Mouse (Mus musculus) frontal cortex, adult (tissue): ENCODE results near the gene Spns3.

Experiments used
- ATAC-seq: cut with Nextera tagmentation; 2 replicates; pipeline ENCODE4 v1.9.2; 2017; ENCODE audit warnings: mild to moderate bottlenecking, moderate library complexity, mixed read lengths; ENCODE audit not compliant: low TSS enrichment

The Spns3 gene

GRCm38 (mm10) chr11:72519189-72519588, 31.1 kb downstream of the Spns3 start:
- no peak for ATAC-seq

GRCm38 (mm10) chr11:72518449-72518848, 31.9 kb downstream of the Spns3 start:
- ATAC-seq: 0 out of 2 replicates have a peak, but pooled peaks have one; percentile 31

- ATAC-seq: no peak
Measured at GRCm38 (mm10) chr11:72514967-72515366, 35.3 kb downstream of the Spns3 start.

- no peak for ATAC-seq
Measured at GRCm38 (mm10) chr11:72508651-72509050, 41.7 kb downstream of the Spns3 start.

- no peak for ATAC-seq
Measured at GRCm38 (mm10) chr11:72507651-72508050, 42.7 kb downstream of the Spns3 start.

- ATAC-seq: no peak
Measured at GRCm38 (mm10) chr11:72504016-72504797, 46.1 kb downstream of the Spns3 start.

GRCm38 (mm10) chr11:72503501-72503921, 46.8 kb downstream of the Spns3 start:
- ATAC-seq: no peak

GRCm38 (mm10) chr11:72502236-72502635, 48.1 kb downstream of the Spns3 start:
- peak; percentile 79 for ATAC-seq

GRCm38 (mm10) chr11:72501426-72502002, 48.8 kb downstream of the Spns3 start:
- peak; percentile 12; the same call in 1 of the 2 replicates for ATAC-seq

- ATAC-seq: no peak
Measured at GRCm38 (mm10) chr11:72500139-72500538, 50.2 kb downstream of the Spns3 start.

GRCm38 (mm10) chr11:72497367-72497766, 52.9 kb downstream of the Spns3 start:
- ATAC-seq: no peak

GRCm38 (mm10) chr11:72496775-72497174, 53.5 kb downstream of the Spns3 start:
- ATAC-seq: no peak

- no peak for ATAC-seq
Measured at GRCm38 (mm10) chr11:72496066-72496465, 54.2 kb downstream of the Spns3 start.

GRCm38 (mm10) chr11:72494046-72494988, 56.0 kb downstream of the Spns3 start:
- no peak for ATAC-seq

GRCm38 (mm10) chr11:72491130-72491960, 59.0 kb downstream of the Spns3 start:
- peak; percentile 24; the same call in 1 of the 2 replicates for ATAC-seq

GRCm38 (mm10) chr11:72489881-72490301, 60.4 kb downstream of the Spns3 start, which contains the start of gene Spns2:
Spns2 (minus strand) TSS chr11:72489904.
- ATAC-seq: peak; percentile 65

GRCm38 (mm10) chr11:72489397-72489796, 60.9 kb downstream of the Spns3 start:
- no peak for ATAC-seq

GRCm38 (mm10) chr11:72488753-72489271, 61.5 kb downstream of the Spns3 start:
- peak; percentile 50 for ATAC-seq

- ATAC-seq: no peak
Measured at GRCm38 (mm10) chr11:72487739-72488138, 62.6 kb downstream of the Spns3 start.

- no peak for ATAC-seq
Measured at GRCm38 (mm10) chr11:72487171-72487570, 63.1 kb downstream of the Spns3 start.

GRCm38 (mm10) chr11:72485960-72486359, 64.3 kb downstream of the Spns3 start:
- no peak for ATAC-seq
